Mouse (Mus musculus) T-helper 2 cell (primary cell): ENCODE results near the gene Vgll4.

Source experiments
- in situ Hi-C: fragments of 300-600 bp; cut with MboI, MseI; formaldehyde crosslinking; loops from one replicate; pipeline ENCODE4 v1.15.1; 2025; ENCODE audit warnings: high pct_unique_total_duplicates

Vgll4 gene

GRCm38 (mm10) chr6:114854368-114854767, 115.4 kb downstream of the Vgll4 start:
- in situ Hi-C loops: no loop called here

GRCm38 (mm10) chr6:114852739-114853138, 117.1 kb downstream of the Vgll4 start:
- in situ Hi-C loops: no loop called here

- in situ Hi-C loops: no loop called here
Measured at GRCm38 (mm10) chr6:114851688-114852087, 118.1 kb downstream of the Vgll4 start.

GRCm38 (mm10) chr6:114849787-114850186, 120.0 kb downstream of the Vgll4 start:
- in situ Hi-C loops: no loop called here

- in situ Hi-C loops: no loop called here
Measured at GRCm38 (mm10) chr6:114848761-114849160, 121.0 kb downstream of the Vgll4 start.

GRCm38 (mm10) chr6:114847582-114848174, 122.1 kb downstream of the Vgll4 start:
- in situ Hi-C loops: no loop called here

GRCm38 (mm10) chr6:114846153-114846772, 123.5 kb downstream of the Vgll4 start:
- in situ Hi-C loops: no loop called here

- in situ Hi-C loops: no loop called here
Measured at GRCm38 (mm10) chr6:114842863-114843262, 126.9 kb downstream of the Vgll4 start.

GRCm38 (mm10) chr6:114842131-114842530, 127.7 kb downstream of the Vgll4 start:
- in situ Hi-C loops: no loop called here

GRCm38 (mm10) chr6:114840012-114840411, 129.8 kb downstream of the Vgll4 start:
- in situ Hi-C loops: no loop called here

GRCm38 (mm10) chr6:114838872-114839271, 130.9 kb downstream of the Vgll4 start:
- in situ Hi-C loops: no loop called here

GRCm38 (mm10) chr6:114836433-114836832, 133.4 kb downstream of the Vgll4 start:
- in situ Hi-C loops: no loop called here

GRCm38 (mm10) chr6:114835752-114836151, 134.0 kb downstream of the Vgll4 start:
- in situ Hi-C loops: no loop called here

GRCm38 (mm10) chr6:114835344-114835743, 134.4 kb downstream of the Vgll4 start:
- in situ Hi-C loops: no loop called here

- in situ Hi-C loops: no loop called here
Measured at GRCm38 (mm10) chr6:114833791-114834346, 135.9 kb downstream of the Vgll4 start.

- in situ Hi-C loops: no loop called here
Measured at GRCm38 (mm10) chr6:114833058-114833685, 136.6 kb downstream of the Vgll4 start.

GRCm38 (mm10) chr6:114831807-114832206, 138.0 kb downstream of the Vgll4 start:
- in situ Hi-C loops: no loop called here

GRCm38 (mm10) chr6:114829660-114830438, 139.9 kb downstream of the Vgll4 start:
- in situ Hi-C loops: no loop called here

GRCm38 (mm10) chr6:114826889-114827288, 142.9 kb downstream of the Vgll4 start:
- in situ Hi-C loops: no loop called here

GRCm38 (mm10) chr6:114821646-114822045, 148.1 kb downstream of the Vgll4 start:
- in situ Hi-C loops: no loop called here

- in situ Hi-C loops: no loop called here
Measured at GRCm38 (mm10) chr6:114819971-114820481, 149.8 kb downstream of the Vgll4 start.

- in situ Hi-C loops: no loop called here
Measured at GRCm38 (mm10) chr6:114818471-114818870, 151.3 kb downstream of the Vgll4 start.
